Mouse (Mus musculus) intestine, postnatal 0 days (tissue): Measurements from ENCODE around the gene Exoc3l. TPM values are rescaled to one million over a fixed set of nuclear protein-coding genes. Genes with fewer than 3 reads are reported as not detected.

Source experiments
- ATAC-seq: fragments of 200-750 bp; cut with Nextera tagmentation; 2 replicates; pipeline ENCODE4 v1.8.0; 2017; ENCODE audit warnings: mild to moderate bottlenecking, moderate TSS enrichment, moderate library complexity
- H3K27ac ChIP-seq: fragments of 300-500 bp; sonication (generic); 2 replicates; pipeline ENCODE4 v1.5.1; 2014; ENCODE audit warnings: mild to moderate bottlenecking, low read depth, low read length, moderate library complexity
- H3K27me3 ChIP-seq: fragments of 300-500 bp; sonication (generic); replicated peaks from 2 replicates; pipeline ENCODE4 v1.6.1; 2014; ENCODE audit warnings: low read length, mixed read lengths; ENCODE audit not compliant: control insufficient read depth, insufficient read depth
- H3K36me3 ChIP-seq: fragments of 300-500 bp; sonication (generic); 2 replicates; pipeline ENCODE4 v1.6.1; 2014; ENCODE audit warnings: mild to moderate bottlenecking, moderate library complexity; ENCODE audit not compliant: control insufficient read depth, insufficient read depth
- H3K4me1 ChIP-seq: fragments of 300-500 bp; sonication (generic); replicated peaks from 2 replicates; pipeline ENCODE4 v1.6.1; 2014; ENCODE audit warnings: antibody characterized with exemption, low read length, mixed read lengths; ENCODE audit not compliant: control insufficient read depth, insufficient read depth
- H3K4me2 ChIP-seq: fragments of 300-500 bp; sonication (generic); replicated peaks from 2 replicates; pipeline ENCODE4 v1.6.1; 2014; ENCODE audit warnings: low read depth, mild to moderate bottlenecking, moderate library complexity
- H3K4me3 ChIP-seq: fragments of 300-500 bp; sonication (generic); 2 replicates; pipeline ENCODE4 v1.5.1; 2014; ENCODE audit warnings: low read depth, low read length
- H3K9ac ChIP-seq: fragments of 300-500 bp; sonication (generic); 2 replicates; pipeline ENCODE4 v1.6.1; 2014; ENCODE audit warnings: mild to moderate bottlenecking, low read depth, low read length
- H3K9me3 ChIP-seq: fragments of 300-500 bp; sonication (generic); 2 replicates; pipeline ENCODE4 v1.6.1; 2016; ENCODE audit warnings: mixed run types; ENCODE audit not compliant: control insufficient read depth
- CTCF ChIP-seq: sonication (generic); IDR thresholded peaks from 2 replicates; pipeline ENCODE4 v1.5.1; 2016; ENCODE audit warnings: low read depth, mild to moderate bottlenecking, control low read depth, antibody characterized with exemption, moderate library complexity
- WGBS: fragments of 180-500 bp; shearing (Covaris S2); extraction: QIAGEN DNeasy Blood & Tissue Kit; methylation state at CpG from one replicate; pipeline ENCODE4 v1.1.7; 2014; 5-methylcytosine and 5-hydroxymethylcytosine counted together
- polyA plus RNA-seq: library from polyadenylated mRNA; unstranded; fragments of >200 nt; fragmentation: Nextera tagmentation; extraction: Ambion mirVana; gene quantifications from 2 replicates; pipeline ENCODE4 v1.2.1, GENCODE M21; 2015

Gene Exoc3l
- polyA plus RNA-seq, 1 experiment from 2014 or later, result 2.5 TPM

- Histone ChIP-seq H3K36me3 (no peaks in the 10 kb centered on the region), H3K9me3 (no peaks in the 10 kb centered on the region), H3K27me3 (peaks cover 73% of the 10 kb centered on the region), H3K4me1 (peaks cover 9% of the 10 kb centered on the region), H3K27ac (no peak within 1 kb of the TSS), H3K4me2 (peak within 1 kb of the TSS; percentile 83), H3K4me3 (peak within 1 kb of the TSS; percentile 39), H3K9ac (peak within 1 kb of the TSS; percentile 11; the same call in 1 of the 2 replicates)
- no peak for ATAC-seq
- TF ChIP-seq CTCF, result no peak
- WGBS, result 7% methylated on average over 10 of the region's 10 CpGs
These were observed 20.1 kb downstream of the Exoc3l start, which contains the start of gene Nol3 for GRCm38 (mm10) chr8:105275840-105276239. Gene Nol3 (plus strand): TSS chr8:105276140.

- peak overlapping the region; percentile 39; the same call in 1 of the 2 replicates for H3K4me3 ChIP-seq
- H3K4me2 ChIP-seq, result peak overlapping the region; percentile 83
- H3K4me1 ChIP-seq, result peaks cover 10% of the 10 kb centered on the region
- TF ChIP-seq CTCF, result no peak
- no peak overlapping the region for H3K9ac ChIP-seq
- no peak overlapping the region for H3K27ac ChIP-seq
- H3K9me3 ChIP-seq, result no peaks in the 10 kb centered on the region
- WGBS, result 16% methylated on average over 11 of the region's 11 CpGs
- H3K36me3 ChIP-seq, result no peaks in the 10 kb centered on the region
- no peak for ATAC-seq
- peaks cover 77% of the 10 kb centered on the region for H3K27me3 ChIP-seq
These were observed 20.5 kb downstream of the Exoc3l start for GRCm38 (mm10) chr8:105275387-105275786.

GRCm38 (mm10) chr8:105270916-105271186 lies 25.1 kb downstream of the Exoc3l start:
- Histone ChIP-seq H3K4me1 (peaks cover 19% of the 10 kb centered on the region; the same call in 1 of the 2 replicates), H3K4me3 (no peak overlapping the region), H3K9ac (no peak overlapping the region), H3K27ac (no peak overlapping the region), H3K9me3 (no peaks in the 10 kb centered on the region), H3K27me3 (peaks cover 73% of the 10 kb centered on the region), H3K36me3 (peaks cover 10% of the 10 kb centered on the region; the same call in 1 of the 2 replicates), H3K4me2 (no peak overlapping the region)
- ATAC-seq, result no peak
- 8% methylated on average over 11 of the region's 11 CpGs for WGBS
- no peak for TF ChIP-seq CTCF

GRCm38 (mm10) chr8:105270101-105270915 lies 25.6 kb downstream of the Exoc3l start:
- Histone ChIP-seq H3K27ac (no peak overlapping the region), H3K9me3 (no peaks in the 10 kb centered on the region), H3K27me3 (peaks cover 69% of the 10 kb centered on the region), H3K4me2 (peak overlapping the region; percentile 78), H3K9ac (no peak overlapping the region), H3K36me3 (peaks cover 10% of the 10 kb centered on the region; the same call in 1 of the 2 replicates), H3K4me3 (peak overlapping the region; percentile 43), H3K4me1 (peaks cover 17% of the 10 kb centered on the region; the same call in 1 of the 2 replicates)
- no peak for TF ChIP-seq CTCF
- no peak for ATAC-seq
- WGBS, result 8% methylated on average over 39 of the region's 39 CpGs

GRCm38 (mm10) chr8:105269461-105269947 lies 26.4 kb downstream of the Exoc3l start, which contains the start of gene Hsf4:
Gene Hsf4 (plus strand): TSS chr8:105269801.
- Histone ChIP-seq H3K27ac (no peak within 1 kb of the TSS), H3K9me3 (no peaks in the 10 kb centered on the region), H3K4me1 (peaks cover 22% of the 10 kb centered on the region; the same call in 1 of the 2 replicates), H3K36me3 (peaks cover 10% of the 10 kb centered on the region; the same call in 1 of the 2 replicates), H3K4me2 (peak within 1 kb of the TSS; percentile 78), H3K9ac (0 out of 2 replicates have a peak within 1 kb of the TSS, but pooled peaks have one; percentile 22), H3K4me3 (peak within 1 kb of the TSS; percentile 43), H3K27me3 (peaks cover 61% of the 10 kb centered on the region)
- 2% methylated on average over 42 of the region's 42 CpGs for whole genome bisulfite sequencing
- ATAC-seq, result peak; percentile 65
- TF ChIP-seq CTCF, result no peak

- ATAC-seq, result no peak
- peaks cover 58% of the 10 kb centered on the region for H3K27me3 ChIP-seq
These were observed 26.8 kb downstream of the Exoc3l start for GRCm38 (mm10) chr8:105269075-105269458.

More at GRCm38 (mm10) chr8:105269075-105269458, 26.8 kb downstream of the Exoc3l start:
- no peak for TF ChIP-seq CTCF
- Histone ChIP-seq H3K9me3 (no peaks in the 10 kb centered on the region), H3K4me1 (peaks cover 22% of the 10 kb centered on the region; the same call in 1 of the 2 replicates), H3K4me2 (peak overlapping the region; percentile 78), H3K27ac (no peak overlapping the region), H3K9ac (no peak overlapping the region), H3K4me3 (peak overlapping the region; percentile 43), H3K36me3 (peaks cover 10% of the 10 kb centered on the region; the same call in 1 of the 2 replicates)
- WGBS, result 16% methylated on average over 10 of the region's 10 CpGs
